Mouse (Mus musculus) c-Kit-negative CD71-positive TER-119-positive erythroid progenitor cells, embryonic 14.5 days (primary cell): ENCODE data around the gene 3110040M04Rik.
"Not testable (repeated sequence)": the region's sequence is repeated elsewhere in the genome, so short reads cannot be mapped to it uniquely, and the experiment has no call there.

Experiments used
- DNase-seq: peaks from one replicate; pipeline ENCODE4 v3.0.0-alpha.2; 2013; ENCODE audit warnings: low read depth, low spot score

The 3110040M04Rik gene

GRCm38 (mm10) chr1:151192075-151192474 is 11.8 kb upstream of the 3110040M04Rik start, which contains the start of gene Gm8947:
Gm8947 (plus strand) TSS chr1:151192376.
- DNase-seq = not testable (repeated sequence)

- not testable (repeated sequence) for DNase-seq
Measured at GRCm38 (mm10) chr1:151192739-151193138, 11.2 kb upstream of the 3110040M04Rik start.

GRCm38 (mm10) chr1:151195986-151196385 is 7.9 kb upstream of the 3110040M04Rik start:
- DNase-seq = not testable (repeated sequence)

- not testable (repeated sequence) for DNase-seq
Measured at GRCm38 (mm10) chr1:151196690-151197089, 7.2 kb upstream of the 3110040M04Rik start.

GRCm38 (mm10) chr1:151198120-151198519 is 5.8 kb upstream of the 3110040M04Rik start, which contains the start of gene Gm47995:
Gm47995 (plus strand) TSS chr1:151198448.
- peak; percentile 68 for DNase-seq

GRCm38 (mm10) chr1:151200620-151201019 is 3.3 kb upstream of the 3110040M04Rik start:
- not testable (repeated sequence) for DNase-seq

- not testable (repeated sequence) for DNase-seq
Measured at GRCm38 (mm10) chr1:151202771-151203170, 1.1 kb upstream of the 3110040M04Rik start.

- DNase-seq = not testable (repeated sequence)
Measured at GRCm38 (mm10) chr1:151208493-151208892, 4.6 kb downstream of the 3110040M04Rik start.

- not testable (repeated sequence) for DNase-seq
Measured at GRCm38 (mm10) chr1:151208944-151209343, 5.0 kb downstream of the 3110040M04Rik start.

GRCm38 (mm10) chr1:151209824-151210355 is 6.0 kb downstream of the 3110040M04Rik start, which contains the start of gene Gm47996:
Gm47996 (plus strand) TSS chr1:151210131.
- DNase-seq = not testable (repeated sequence)

GRCm38 (mm10) chr1:151211666-151212065 is 7.7 kb downstream of the 3110040M04Rik start:
- not testable (repeated sequence) for DNase-seq

- no peak for DNase-seq
Measured at GRCm38 (mm10) chr1:151214862-151215261, 10.9 kb downstream of the 3110040M04Rik start.

- DNase-seq = no peak
Measured at GRCm38 (mm10) chr1:151215985-151216384, 12.1 kb downstream of the 3110040M04Rik start.

GRCm38 (mm10) chr1:151216417-151216816 is 12.5 kb downstream of the 3110040M04Rik start:
- DNase-seq = no peak

GRCm38 (mm10) chr1:151219045-151219444 is 15.1 kb downstream of the 3110040M04Rik start:
- no peak for DNase-seq

- DNase-seq = no peak
Measured at GRCm38 (mm10) chr1:151220098-151220497, 16.2 kb downstream of the 3110040M04Rik start.

GRCm38 (mm10) chr1:151222561-151223267 is 18.8 kb downstream of the 3110040M04Rik start:
- DNase-seq = no peak

- no peak for DNase-seq
Measured at GRCm38 (mm10) chr1:151223377-151223776, 19.5 kb downstream of the 3110040M04Rik start.

GRCm38 (mm10) chr1:151224536-151224935 is 20.6 kb downstream of the 3110040M04Rik start:
- DNase-seq = no peak

GRCm38 (mm10) chr1:151227506-151227905 is 23.6 kb downstream of the 3110040M04Rik start:
- no peak for DNase-seq

GRCm38 (mm10) chr1:151228320-151228989 is 24.5 kb downstream of the 3110040M04Rik start:
- no peak for DNase-seq

GRCm38 (mm10) chr1:151232346-151232745 is 28.4 kb downstream of the 3110040M04Rik start:
- no peak for DNase-seq
